Mouse (Mus musculus) testis, adult 2 months (tissue): ENCODE data around the gene Cnot3.

ENCODE experiments used
- CTCF ChIP-seq: fragments of 200-500 bp; IDR thresholded peaks from 2 replicates; pipeline ENCODE4 v1.5.1; 2012; ENCODE audit warnings: low read depth, mild to moderate bottlenecking, inconsistent platforms, low read length, moderate library complexity; ENCODE audit not compliant: control insufficient read depth, insufficient read depth, insufficient replicate concordance
- POLR2A ChIP-seq: fragments of 200-500 bp; IDR thresholded peaks from 2 replicates; pipeline ENCODE4 v1.6.1; 2012; ENCODE audit warnings: low read depth, mild to moderate bottlenecking, inconsistent platforms, low read length, moderate library complexity; ENCODE audit not compliant: control insufficient read depth

DNA sequence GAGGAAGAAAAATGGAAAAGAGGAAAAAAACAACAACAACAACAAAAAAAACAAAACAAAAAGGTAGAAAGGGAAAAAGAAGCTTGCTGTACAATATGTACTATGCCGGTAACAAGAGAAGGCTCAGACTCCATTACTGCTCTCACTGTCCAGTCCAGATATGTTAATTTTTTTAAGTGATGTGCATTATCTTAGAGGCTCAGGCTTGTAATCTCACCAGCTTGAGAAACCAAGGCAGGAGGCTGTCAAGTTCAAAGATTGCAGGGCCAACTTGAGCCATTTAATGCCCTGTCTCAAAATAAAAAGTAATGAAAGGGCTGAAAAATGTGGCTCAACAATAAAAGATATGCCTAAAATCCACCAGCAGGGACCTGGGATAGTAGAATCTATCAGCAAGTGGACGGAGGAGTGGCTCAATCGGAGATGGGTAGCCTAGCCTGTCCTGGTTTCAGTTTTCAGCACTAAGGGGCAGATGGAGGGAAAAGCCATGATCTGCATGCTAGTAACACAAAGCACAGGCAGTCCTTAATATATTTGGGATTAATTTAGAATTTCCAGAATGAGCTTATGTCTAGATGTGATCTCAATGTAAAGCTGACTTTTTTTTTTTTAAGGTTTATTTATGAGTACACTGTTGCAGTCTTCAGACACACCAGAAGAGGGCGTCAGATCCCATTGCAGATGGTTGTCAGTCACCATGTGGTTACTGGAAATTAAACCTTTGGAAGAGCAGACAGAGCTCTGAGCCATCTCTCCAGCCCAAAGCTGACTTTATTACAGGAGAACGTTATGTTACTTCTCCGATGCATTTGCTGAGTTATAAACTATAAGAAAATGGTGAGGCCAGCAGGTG lies 28.5 kb upstream of the Cnot3 start:
- TF ChIP-seq CTCF, result no peak
- TF ChIP-seq POLR2A, result no peak
